Mouse (Mus musculus) lung, postnatal 14 days (tissue): ENCODE results near the gene Hs3st4.
A peak's percentile ranks its signal among the peaks of the same experiment; 100 is the strongest.

Experiments used
- DNase-seq: peaks from one replicate; pipeline ENCODE4 v3.0.0; 2021

Hs3st4 gene

DNA sequence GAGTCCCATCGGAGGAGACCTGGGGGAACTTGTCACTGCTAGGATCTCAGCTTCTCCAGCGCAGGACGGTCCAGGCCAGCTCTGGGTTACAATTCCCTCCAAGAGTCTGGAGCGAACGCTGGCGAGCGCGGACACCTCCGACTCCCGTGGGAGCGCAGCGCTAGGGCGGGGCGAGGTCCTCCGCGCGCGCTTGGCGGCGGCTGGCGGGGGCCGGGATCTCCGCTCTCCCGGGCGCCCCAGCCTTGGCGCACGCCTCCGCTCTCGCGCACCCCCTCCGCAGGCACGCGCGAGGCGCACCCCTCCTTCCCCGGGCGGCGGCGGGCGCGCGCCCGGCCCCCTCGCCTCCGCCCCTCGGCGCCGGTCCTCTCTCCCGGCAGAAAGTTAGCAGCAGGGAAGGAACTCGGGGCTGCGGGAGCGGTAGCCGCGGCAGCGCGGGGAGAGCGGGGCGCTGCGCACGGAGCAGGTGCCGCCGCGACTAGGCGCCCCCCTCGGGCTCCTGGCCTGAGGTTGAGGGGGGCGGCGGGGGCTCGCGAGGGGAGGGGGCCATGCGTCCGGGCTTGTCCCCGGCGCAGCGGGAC is at the start of gene Hs3st4:
Hs3st4 (plus strand) TSS at position 409 of the 578 bp plus-strand sequence.
- DNase-seq = no peak

DNA sequence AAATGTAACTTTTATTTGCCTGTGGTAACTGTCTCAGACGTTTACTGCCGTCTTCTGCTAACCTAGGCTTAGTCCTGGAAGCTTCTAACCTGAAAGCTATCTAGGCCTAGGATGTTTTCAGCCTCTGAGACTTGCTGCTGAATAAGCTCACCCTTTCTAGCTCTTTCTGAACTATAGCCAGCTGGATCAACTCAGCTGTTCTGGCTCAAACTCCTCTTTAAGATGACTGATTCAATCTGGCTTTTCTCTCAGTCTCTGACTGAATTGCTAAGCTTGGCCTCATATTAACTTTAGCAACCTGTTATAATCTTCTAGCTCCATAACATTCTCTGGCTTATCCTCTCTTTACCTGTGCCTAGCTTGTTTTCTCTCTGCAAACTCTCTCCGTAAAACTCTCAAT is 35.8 kb upstream of the Hs3st4 start:
- DNase-seq = no peak

DNA sequence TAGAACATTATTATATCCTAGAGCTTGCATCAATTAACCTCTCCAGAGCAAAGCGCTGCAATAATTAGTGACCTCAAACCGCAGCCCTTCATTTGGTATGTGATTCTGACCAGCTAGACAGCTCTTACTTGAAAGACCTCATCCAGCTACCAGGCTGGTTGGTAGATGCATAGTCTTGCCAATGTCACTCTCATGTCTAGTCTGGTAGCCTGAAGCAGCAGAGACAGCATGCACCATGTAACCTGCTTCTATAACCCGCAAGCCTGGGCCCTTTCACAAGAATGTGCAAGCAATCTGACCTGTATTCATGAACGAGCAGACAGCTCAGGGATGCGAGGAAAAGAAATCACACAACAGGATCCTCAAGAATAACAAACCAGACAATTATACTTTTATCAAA is 19.6 kb upstream of the Hs3st4 start:
- DNase-seq = no peak

DNA sequence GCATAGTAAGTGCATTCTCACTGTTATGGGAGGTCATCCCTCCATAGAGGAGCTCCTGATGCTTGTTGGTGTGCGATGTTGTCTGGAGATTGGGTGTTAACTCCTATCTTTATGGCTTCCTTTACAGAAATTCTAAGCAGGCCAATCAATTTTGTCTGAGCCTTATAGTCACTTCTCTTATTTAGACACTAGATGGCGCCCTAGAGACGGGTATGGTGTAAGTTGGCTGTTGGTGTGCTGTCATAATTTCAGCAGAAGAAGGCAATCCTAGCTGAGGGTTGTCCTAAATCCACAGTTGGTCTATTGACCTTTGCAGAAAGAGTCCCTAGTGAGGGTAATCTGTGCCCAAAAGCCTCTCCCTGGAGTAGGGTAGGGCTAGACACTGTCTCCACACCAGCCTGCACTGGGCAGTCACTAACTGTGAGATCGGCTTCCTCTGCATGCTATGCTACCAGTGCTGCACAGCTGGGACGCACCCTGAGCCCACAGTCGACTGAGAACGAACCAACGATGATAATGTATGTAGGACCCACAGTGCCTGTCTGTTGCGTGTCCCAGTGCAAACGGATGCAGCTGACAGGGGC is 18.0 kb upstream of the Hs3st4 start:
- no peak for DNase-seq

DNA sequence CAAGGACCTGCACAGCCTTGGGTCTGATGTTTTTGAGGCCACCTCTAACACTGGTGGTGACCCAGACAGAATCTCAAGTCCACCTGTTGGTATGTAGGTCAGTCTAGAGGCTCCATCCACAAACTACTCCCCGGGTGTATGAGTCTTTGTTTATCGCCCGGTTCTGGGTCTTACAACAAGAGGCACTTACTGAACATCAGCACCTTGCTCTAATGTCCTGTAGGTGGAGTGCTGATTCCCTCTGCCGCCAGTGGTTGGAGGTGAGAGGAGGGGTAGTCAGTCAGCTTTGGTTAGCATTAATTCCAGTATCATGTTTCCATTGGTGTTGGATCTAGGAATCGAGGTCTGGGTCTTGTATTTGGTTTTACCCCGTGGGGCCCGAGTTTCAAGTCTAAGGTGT is 17.2 kb upstream of the Hs3st4 start:
- DNase-seq = no peak

DNA sequence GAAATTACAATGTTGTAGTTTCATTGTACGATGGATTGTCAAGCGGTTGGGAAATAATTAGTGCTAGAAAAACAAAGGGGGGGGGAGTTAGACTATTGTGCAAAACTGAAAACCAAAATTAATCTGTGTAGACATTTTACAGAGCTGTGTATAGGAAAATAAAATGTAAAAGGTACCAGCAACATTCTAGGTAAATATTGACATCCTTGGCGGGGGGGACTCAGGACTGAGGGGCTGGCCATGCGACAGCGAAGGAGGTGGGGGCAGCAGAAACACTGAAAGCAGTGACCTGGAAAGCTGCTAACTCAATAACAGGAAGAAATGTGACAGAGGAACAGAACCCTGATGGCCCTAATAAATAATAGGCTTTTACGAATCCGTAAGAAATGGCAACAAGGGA is 7.2 kb upstream of the Hs3st4 start:
- no peak for DNase-seq

DNA sequence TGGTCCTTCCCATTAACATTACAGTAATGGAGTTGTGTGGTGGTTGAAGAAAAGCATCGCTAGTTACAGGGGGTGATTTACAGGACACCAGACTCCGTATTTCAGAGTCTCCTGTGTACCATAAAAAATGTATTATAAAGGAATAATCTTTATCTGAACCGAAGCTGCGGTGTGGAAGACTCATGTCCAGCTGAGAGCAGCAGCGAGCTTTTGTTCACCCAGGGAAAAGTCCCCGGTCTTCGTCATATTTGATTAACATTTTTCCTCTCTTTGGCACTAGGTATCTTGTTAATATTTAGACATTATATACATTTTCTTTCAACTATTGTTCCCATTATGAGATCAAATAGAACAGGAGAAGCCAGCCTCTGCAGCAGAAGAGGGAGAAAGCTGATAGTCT is 1.2 kb upstream of the Hs3st4 start:
- no peak for DNase-seq

DNA sequence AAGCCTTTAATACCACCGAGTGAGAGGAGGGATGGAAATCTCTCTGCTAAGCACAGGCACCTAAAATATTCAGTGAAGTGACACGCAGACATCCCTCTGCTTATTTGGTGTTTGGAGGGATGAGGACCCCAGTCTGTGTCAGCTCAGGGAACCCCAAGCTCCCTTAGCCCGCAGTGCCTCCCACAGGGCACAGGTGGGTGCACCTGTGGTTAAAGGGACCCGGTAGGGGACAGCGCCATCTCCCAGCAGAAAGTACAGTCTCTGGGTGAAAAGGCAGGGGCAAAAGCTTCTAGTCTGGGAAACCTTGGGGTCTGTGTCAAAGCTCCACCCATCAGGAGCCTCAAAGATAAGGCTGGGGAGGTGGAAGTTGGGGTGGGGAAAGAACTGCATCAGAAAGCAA is 659 bp upstream of the Hs3st4 start:
- no peak for DNase-seq

DNA sequence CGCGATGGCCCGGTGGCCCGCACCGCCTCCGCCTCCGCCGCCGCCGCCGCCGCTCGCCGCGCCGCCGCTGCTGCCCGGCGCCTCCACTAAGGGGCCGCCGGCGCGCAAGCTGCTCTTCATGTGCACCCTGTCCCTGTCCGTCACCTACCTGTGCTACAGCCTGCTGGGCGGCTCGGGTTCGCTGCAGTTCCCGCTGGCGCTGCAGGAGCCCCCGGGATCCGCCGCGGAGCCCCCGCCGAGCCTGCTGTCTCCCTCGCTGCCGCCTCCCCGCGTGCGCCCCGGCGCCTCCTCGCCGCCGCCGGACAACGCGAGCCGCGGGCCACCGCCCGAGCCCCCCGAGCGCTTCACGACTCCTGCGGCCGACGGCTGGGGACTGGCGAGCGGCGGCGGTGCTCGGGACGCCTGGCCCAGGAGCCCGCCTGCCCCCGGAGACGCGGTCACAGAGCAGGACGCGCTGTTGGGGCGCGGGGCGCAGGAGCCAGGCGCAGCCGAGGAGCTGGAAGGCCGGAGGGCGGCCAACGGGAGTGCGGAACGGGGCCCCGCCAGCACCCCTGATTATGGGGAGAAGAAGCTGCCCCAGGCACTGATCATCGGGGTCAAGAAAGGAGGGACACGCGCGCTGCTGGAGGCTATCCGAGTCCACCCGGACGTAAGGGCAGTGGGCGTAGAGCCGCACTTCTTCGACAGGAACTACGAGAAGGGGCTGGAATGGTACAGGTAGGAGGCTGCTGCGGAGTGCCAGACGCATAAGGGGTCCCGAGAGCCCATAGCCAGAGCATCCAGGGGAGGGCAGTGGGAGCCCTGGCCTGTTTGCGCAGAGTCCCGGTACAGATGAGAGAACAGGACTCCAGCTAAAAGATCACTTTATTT is 743 bp downstream of the Hs3st4 start:
- DNase-seq = no peak

DNA sequence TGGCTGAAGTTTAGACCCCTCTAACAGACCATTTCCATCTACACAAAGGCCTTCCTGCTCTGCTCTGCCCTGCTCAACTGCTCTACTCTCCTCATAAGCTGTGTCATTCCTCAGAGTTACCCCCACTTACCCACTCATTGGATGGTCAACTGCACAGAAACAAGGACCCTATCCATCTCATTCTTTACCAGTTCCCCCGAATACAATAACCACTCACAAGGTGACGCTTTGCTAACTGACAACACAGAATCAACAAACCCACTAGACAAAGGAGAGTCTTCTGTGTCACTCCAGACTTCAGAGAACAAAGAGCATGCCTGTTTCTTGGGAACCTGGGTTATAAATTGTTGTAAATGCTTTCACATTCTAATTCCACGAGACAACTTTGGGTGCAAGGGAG is 9.5 kb downstream of the Hs3st4 start:
- DNase-seq = no peak

DNA sequence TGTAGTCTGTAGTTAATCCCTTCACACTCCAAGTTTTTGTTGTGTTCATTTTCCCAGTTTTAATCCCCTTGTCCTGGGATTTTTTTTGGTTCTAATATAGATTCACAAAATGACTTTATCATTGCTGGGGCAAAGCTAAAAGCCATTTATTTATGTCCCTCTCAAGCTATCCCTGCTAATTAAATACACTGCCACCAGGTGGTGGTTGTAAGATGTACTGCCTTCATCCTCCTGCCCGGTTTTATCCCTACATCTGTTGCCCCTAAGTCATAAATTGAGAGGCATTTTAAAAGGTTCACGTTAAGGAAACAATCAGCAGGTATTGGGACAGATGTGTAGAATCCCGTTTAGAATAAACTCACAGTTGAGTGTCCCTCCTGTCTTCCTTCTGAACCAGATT is 14.6 kb downstream of the Hs3st4 start:
- no peak for DNase-seq

DNA sequence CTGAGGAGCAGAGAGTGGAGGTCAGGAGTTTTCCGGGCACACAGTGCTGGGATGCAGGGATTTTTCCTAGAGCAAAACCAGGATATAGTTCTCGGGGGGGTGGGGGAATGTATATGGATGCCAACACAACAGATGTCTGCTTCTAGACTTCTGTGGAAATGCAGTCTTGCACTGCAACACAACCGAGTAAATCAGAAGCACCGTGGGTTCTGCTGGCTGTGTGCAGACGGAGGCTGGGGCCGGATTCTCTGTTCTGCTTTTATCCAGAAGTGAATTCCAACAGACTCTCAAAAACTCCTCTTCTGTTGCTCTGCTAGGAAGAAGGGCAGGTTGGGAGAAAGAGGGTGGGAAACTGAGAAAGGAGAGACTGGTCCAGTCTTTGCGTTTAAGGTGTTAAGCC is 15.9 kb downstream of the Hs3st4 start:
- DNase-seq = no peak

DNA sequence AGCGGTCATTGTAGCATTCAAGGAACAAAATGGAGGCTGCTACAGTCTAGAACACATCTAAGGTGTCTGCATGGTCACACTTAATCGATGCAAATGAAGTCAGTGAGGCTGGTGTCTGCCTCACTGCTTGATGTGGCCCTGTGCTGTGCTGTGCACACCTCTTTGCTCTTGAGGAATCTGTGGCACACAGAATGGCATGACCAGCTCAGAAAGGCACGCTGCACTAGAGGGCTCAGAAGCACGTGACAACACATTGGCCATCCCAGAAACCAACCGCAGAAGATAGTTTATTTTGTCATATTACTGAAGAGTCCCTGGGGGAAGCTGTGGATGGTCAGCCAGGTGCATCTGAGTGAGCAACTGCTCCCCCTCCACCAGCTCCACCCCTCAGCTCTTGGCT is 44.2 kb downstream of the Hs3st4 start:
- no peak for DNase-seq

DNA sequence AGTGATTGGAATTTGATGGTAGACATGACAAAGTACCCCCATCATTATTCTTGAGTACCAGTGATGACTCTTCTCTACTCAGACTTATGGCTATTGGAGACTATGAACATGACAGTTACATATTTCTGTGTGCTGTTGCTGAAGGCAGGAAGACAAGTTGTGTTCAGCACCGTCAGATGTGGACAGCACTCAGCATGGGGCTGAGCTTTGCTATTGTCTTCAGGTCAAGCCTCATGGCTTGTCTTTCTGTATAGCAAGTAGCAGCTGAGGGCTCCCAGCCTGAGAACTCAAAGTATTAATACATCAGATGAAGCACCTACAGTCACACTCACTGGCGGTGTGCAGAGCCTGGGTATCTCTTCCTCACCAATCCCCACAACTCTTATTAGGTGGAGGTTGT is 49.6 kb downstream of the Hs3st4 start:
- no peak for DNase-seq

DNA sequence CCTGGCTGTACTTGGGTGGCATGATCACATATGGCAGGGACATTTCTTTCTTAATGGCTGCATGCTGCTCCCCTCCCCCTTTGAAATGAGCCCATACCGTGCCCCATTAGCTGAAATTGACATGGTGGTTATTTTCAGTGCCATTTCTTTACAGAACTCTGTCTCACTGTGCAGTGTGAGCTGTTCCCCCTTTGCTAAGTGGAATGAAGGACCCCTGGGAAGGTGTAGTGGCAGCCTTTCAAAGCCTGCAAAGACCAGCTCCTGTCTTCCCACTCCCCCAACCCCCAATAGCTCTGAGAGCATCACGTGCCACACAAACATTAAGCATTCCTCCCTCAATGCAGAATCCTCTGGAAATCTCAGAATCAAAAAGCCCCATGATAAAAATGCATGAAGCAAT is 50.7 kb downstream of the Hs3st4 start:
- no peak for DNase-seq

DNA sequence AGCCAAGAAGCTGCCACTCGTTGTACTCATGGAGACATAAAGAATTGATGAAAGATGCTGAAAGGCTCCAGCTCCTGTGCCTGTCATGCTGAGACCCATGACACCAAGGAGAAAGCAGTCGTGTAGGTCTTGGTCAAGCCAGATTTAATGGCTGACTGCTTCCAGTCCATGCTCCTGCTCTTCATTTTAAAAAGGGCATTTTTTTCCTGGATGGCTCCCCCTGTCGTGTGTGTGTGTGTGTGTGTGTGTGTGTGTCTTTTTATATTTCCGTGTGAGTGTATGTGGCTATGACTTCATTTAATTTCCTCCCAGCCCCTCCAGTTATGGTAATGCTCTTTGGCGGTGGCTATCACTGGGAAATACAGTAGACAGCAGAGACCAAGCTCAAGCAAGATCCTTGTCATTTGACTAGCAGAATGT is 54.6 kb downstream of the Hs3st4 start:
- no peak for DNase-seq

DNA sequence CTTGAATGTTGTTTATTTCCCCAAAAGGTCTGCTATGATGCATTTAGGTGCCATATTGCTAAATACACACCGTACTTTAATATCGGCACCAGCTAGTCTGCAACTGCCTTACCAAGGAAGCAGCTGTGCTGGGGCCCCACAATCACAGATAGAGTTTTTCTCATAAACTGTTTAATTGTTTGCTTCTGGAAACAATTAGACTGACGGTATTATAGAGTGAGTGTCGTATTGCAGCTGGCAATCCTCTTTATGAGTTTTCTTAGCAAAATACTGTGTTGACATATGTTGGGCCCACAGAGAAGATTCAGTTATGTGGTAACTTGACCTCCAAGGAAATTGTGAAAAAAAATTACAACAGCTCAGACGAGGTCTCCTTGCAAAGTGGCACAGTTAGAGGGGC is 56.5 kb downstream of the Hs3st4 start:
- no peak for DNase-seq

DNA sequence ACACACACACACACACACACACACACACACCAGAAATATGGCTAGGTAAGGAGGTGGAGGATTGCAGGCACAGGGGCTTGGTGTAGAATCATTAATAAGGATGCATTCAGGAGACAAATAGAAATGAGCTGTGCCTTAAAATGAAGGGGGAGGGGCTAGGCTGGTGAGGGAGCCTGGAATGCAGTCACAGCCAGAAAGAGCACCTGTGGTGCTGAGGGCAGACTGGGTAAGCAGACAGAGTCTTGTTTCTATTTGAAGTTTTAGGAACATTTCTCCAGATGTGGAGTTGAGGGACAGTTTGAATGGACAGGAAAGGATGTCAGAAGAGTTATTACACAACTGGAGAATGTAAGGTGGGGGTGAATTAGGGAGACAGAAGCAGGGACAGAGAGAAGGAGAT is 64.7 kb downstream of the Hs3st4 start:
- no peak for DNase-seq

DNA sequence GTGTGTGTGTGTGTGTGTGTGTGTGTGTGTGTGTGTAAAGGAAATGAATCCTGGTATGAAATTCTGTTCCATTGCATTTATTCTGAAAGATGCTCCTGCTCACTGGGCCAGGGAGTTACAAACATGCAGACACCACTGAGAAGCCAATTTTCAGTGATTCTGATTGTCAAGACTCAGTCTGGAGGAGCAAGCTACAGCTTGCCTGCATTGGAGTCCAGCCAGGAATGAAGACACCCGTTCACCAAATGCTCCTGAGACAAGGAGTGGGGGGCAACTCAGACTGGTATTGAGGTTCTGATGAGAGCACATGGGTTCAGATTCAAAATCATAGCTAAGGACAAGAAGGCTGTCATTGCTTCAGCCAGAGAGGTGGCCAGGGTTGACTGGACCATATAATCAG is 66.3 kb downstream of the Hs3st4 start:
- no peak for DNase-seq

DNA sequence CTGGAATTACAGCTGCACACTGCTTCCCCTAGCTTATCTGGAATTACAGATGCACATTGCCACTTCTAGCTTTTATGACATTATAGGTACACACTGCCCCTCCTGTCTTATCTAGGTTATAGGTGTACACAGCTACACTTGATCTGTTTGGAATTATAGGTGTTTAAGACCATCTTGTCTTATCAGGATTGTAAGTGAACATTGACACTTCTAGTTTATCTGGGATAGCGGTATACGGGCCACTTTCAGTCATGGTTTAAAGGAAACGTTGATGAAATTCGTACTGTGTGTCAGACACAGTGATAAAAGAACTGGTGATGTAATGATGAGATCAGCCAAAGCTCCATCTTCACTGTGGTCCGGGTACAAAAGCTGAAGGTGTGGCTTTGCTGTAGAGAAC is 67.8 kb downstream of the Hs3st4 start:
- no peak for DNase-seq

DNA sequence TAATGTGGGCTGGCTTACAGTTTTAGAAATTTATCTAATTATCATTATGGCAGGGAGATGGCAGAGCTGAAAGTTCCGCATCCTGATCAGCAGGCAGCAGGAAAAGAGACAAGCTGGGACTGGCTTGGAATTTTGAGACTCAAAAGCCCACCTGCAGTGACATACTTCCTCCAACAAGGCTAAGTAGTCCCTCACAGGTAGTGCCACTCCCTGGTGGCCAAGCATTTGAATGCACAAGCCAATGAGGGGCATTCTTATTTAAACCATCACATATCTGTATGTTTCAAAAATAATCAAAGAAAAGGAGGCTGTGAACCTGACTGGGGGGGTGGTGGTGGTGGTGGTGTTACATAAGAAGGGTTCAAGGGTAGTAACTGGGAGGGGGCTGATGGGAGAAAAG is 101.1 kb downstream of the Hs3st4 start:
- no peak for DNase-seq

DNA sequence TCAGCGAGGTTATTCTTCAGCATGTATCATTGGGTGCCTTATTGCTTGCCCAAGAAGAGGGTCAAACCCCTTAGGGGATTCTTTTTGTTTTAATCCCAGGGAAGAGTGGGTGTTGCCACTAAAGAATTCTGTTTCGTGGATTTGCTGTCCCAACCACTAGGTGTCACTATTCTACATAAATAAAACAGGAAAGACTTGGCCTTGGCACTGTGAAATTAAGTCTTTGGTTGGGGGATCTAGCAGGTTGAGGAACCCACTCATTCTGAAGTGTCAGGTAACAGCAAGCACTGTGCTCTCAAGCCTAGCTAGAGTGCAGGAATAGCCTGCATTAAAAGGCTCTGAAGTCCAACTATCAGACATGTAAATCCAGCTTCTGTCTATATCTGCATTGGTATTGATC is 146.3 kb downstream of the Hs3st4 start:
- peak; percentile 11 for DNase-seq

DNA sequence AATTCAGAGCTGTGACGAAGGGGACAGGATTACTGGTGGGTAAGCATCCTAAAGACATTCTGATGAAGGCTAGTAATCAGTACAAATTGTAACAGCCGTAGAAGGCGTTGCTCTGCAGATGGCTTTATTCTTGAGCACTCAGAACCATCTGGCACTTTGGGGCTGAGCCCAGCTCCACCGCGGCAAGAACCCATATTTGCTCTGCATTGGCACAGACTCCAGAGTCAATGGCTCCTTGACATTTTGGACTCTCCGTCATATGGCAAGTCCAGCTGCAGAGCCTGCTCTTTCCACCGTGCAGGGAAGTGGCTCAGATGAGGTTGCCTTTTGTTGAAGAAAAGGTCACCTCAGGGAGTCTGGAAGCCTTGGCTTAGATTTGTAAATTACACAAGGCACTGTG is 148.6 kb downstream of the Hs3st4 start:
- DNase-seq = peak; percentile 60

DNA sequence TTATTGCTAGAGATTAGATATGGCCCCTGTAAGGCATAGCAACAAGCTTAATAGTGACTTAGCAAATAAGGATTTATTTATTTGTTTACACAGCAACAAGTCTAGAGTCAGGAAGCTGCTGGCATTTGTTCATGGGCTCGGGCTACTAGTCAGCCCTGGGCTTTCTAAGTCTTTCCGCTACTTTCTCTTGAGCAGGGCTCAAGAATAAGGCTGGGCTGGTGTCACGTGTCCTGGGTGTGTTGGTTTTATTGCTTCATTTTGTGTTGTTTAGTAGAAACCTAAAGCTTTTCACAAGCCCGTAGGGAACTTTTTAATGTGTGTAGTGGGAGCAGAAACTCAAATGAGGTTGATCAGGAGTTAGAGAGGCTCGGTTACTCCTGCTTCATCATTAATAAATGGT is 153.5 kb downstream of the Hs3st4 start:
- no peak for DNase-seq

DNA sequence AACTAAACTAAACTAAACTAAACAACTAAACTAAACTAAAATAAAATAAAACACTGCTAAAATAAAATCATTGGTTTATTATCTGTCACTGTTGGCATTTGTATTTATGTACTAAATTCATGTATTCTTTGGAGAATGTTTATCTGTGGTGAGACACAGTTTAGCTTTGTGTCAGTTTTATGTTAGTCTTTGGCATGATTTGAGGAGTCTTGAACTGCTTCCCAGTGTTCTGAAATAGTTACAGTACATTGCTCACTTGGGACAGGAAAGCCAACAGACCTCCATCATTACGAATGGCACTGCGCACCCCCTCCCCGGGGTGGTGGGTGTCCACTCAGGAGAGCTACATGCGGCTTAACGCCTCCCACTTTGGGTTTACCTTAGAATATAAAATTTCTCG is 158.6 kb downstream of the Hs3st4 start:
- no peak for DNase-seq
